Mouse (Mus musculus): ENCODE data around the gene Abhd13. TPM values are rescaled to one million over a fixed set of nuclear protein-coding genes. Genes with fewer than 3 reads are reported as not detected.
A peak's percentile ranks its signal among the peaks of the same experiment; 100 is the strongest.

Abhd13 gene
- total and polyA plus RNA-seq, 3 experiments = 14.0 to 15.5 TPM; not detected in 1

GRCm38 (mm10) chr8:9977573-9978314, at the start of gene Abhd13, which contains the start of gene Lig4 (continued):
- TF ChIP-seq HCFC1 (IDR thresholded peaks at IDR 0.05; ENCODE audit: low read depth, low read length) (peak; percentile 92), MAFK (IDR thresholded peaks at IDR 0.05; ENCODE audit: borderline replicate concordance, low read depth, low read length) (no peak), MYC (IDR thresholded peaks at IDR 0.05; ENCODE audit: low read depth, low read length) (no peak; the same call in 1 of the 2 replicates), SMC3 (IDR thresholded peaks at IDR 0.05; ENCODE audit: low read depth, low read length) (no peak)

GRCm38 (mm10) chr8:9929746-9930445, 47.6 kb upstream of the Abhd13 start:
- TF ChIP-seq POLR2AphosphoS2 (IDR thresholded peaks at IDR 0.05; ENCODE audit: low read length) (no peak), MEF2A (IDR thresholded peaks at IDR 0.05; ENCODE audit: extremely low read depth, insufficient replicate concordance, low read depth, low read length, poor library complexity, severe bottlenecking) (no peak), ZC3H11A (IDR thresholded peaks at IDR 0.05; ENCODE audit: low read depth, low read length) (no peak), SMC3 (IDR thresholded peaks at IDR 0.05; ENCODE audit: low read depth, low read length) (no peak), MAX (IDR thresholded peaks at IDR 0.05; ENCODE audit: low read length) (no peak), ELF1 (IDR thresholded peaks at IDR 0.05; ENCODE audit: low read depth, low read length) (no peak), CHD1 (IDR thresholded peaks at IDR 0.05; ENCODE audit: low read depth, low read length) (no peak), MYC (IDR thresholded peaks at IDR 0.05; ENCODE audit: low read depth, low read length) (no peak), E2F4 (IDR thresholded peaks at IDR 0.05; ENCODE audit: borderline replicate concordance, low read depth, low read length) (no peak), CTCF (IDR thresholded peaks at IDR 0.05 in 2 of 3, conservative IDR thresholded peaks at IDR 0.05 in 1 of 3; ENCODE audit: control insufficient read depth in 1 of 3, insufficient read depth in 1 of 3, low read depth in 2 of 3, low read length in 3 of 3, poor library complexity in 1 of 3, severe bottlenecking in 1 of 3) (no peak)
- no peak overlapping the region for H3K27ac ChIP-seq (ENCODE audit: control insufficient read depth, low read depth, low read length)

GRCm38 (mm10) chr8:9932711-9933110, 44.8 kb upstream of the Abhd13 start:
- no peak for DNase-seq (ENCODE audit: low read depth, low spot score)
- Histone ChIP-seq H3K27me3 (ENCODE audit: control insufficient read depth in 1 of 2, insufficient read depth in 2 of 2, low read length in 2 of 2) (no peaks in the 10 kb centered on the region), H3K27ac (ENCODE audit: control insufficient read depth, low read depth, low read length) (no peak overlapping the region), H3K9me3 (replicated peaks; ENCODE audit: insufficient read depth, low read length) (no peaks in the 10 kb centered on the region), H3K79me2 (ENCODE audit: control insufficient read depth, insufficient read depth, low read length, poor library complexity) (no peaks in the 10 kb centered on the region), H3K36me3 (ENCODE audit: control insufficient read depth in 1 of 2, insufficient read depth in 2 of 2, low read length in 2 of 2) (no peaks in the 10 kb centered on the region), H3K4me1 (ENCODE audit: control insufficient read depth in 1 of 2, insufficient read depth in 2 of 2, low read length in 2 of 2) (no peaks in the 10 kb centered on the region), H3K9ac (ENCODE audit: control insufficient read depth, low read depth, low read length, poor library complexity, severe bottlenecking) (no peak overlapping the region), H3K4me3 (ENCODE audit: control insufficient read depth in 1 of 2, insufficient read depth in 1 of 2, low read depth in 2 of 2, low read length in 2 of 2) (no peak overlapping the region)
- TF ChIP-seq ZMIZ1 (IDR thresholded peaks at IDR 0.05; ENCODE audit: low read depth, low read length) (no peak), SMC3 (IDR thresholded peaks at IDR 0.05; ENCODE audit: low read depth, low read length) (no peak), NRF1 (IDR thresholded peaks at IDR 0.05; ENCODE audit: insufficient read depth, low read depth, low read length, poor library complexity, severe bottlenecking) (no peak), MAZ (IDR thresholded peaks at IDR 0.05; ENCODE audit: low read depth, low read length) (no peak), GATA1 (IDR thresholded peaks at IDR 0.05; ENCODE audit: low read depth, low read length) (no peak), RAD21 (IDR thresholded peaks at IDR 0.05; ENCODE audit: low read depth, low read length) (no peak), POLR2AphosphoS5 (IDR thresholded peaks at IDR 0.05; ENCODE audit: borderline replicate concordance, low read depth, low read length) (no peak), HCFC1 (IDR thresholded peaks at IDR 0.05; ENCODE audit: low read depth, low read length) (no peak), CHD2 (IDR thresholded peaks at IDR 0.05; ENCODE audit: low read length) (no peak)

More at GRCm38 (mm10) chr8:9929746-9930445, 47.6 kb upstream of the Abhd13 start:
- H3K79me2 ChIP-seq (ENCODE audit: control insufficient read depth, insufficient read depth, low read length, poor library complexity) = no peaks in the 10 kb centered on the region
- no peak overlapping the region for H3K4me3 ChIP-seq (ENCODE audit: control insufficient read depth in 1 of 2, insufficient read depth in 1 of 2, low read depth in 2 of 2, low read length in 2 of 2)
- H3K36me3 ChIP-seq (ENCODE audit: control insufficient read depth in 1 of 2, insufficient read depth in 2 of 2, low read length in 2 of 2) = no peaks in the 10 kb centered on the region
- no peaks in the 10 kb centered on the region for H3K4me1 ChIP-seq (ENCODE audit: control insufficient read depth in 1 of 2, insufficient read depth in 2 of 2, low read length in 2 of 2)
- no peak for DNase-seq (ENCODE audit: low read depth, low spot score)
- H3K27me3 ChIP-seq (ENCODE audit: control insufficient read depth in 1 of 2, insufficient read depth in 2 of 2, low read length in 2 of 2) = no peaks in the 10 kb centered on the region
- no peaks in the 10 kb centered on the region for H3K9me3 ChIP-seq (replicated peaks; ENCODE audit: insufficient read depth, low read length)
- H3K9ac ChIP-seq (ENCODE audit: control insufficient read depth, low read depth, low read length, poor library complexity, severe bottlenecking) = no peak overlapping the region

Data from MEL (cell line).